Mouse (Mus musculus): ENCODE data around the gene 5330417C22Rik. TPM values are rescaled to one million over a fixed set of nuclear protein-coding genes. Genes with fewer than 3 reads are reported as not detected.

Gene 5330417C22Rik
- polyA plus RNA-seq, 1 experiment from 2014 or later = 9.5 TPM

DNA sequence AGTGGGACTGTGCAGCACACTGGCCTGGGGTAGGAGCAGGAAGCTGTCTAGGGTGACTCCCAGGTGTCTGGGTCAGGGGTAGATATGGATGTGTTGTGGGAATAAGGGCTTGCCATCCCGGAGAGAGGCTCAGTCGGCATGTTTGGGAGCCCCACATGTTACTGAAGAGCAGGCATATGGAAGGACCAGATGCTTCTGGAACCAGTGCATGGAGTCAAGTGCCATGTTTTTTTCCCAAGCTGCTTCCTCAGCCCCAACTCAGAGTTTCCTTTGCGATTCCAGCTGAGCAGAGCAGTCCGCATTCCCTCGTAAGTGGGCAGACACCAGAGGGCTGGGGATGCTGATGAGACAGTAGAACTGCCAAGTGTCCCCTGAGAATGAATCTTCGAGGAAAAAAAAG, 113.3 kb downstream of the 5330417C22Rik start:
- H3K27me3 ChIP-seq (replicated peaks; ENCODE audit: control insufficient read depth, insufficient read depth, low read length) = no peaks in the 10 kb centered on the region
- DNase-seq (ENCODE audit: low spot score) (no peak), ATAC-seq (replicated peaks; ENCODE audit: low FRiP score, low TSS enrichment, low read depth) (no peak)
- H3K27ac ChIP-seq (ENCODE audit: low read depth) = no peak overlapping the region
- H3K4me1 ChIP-seq (replicated peaks; ENCODE audit: control insufficient read depth, insufficient read depth, low read length) = peaks cover 9% of the 10 kb centered on the region
- no peaks in the 10 kb centered on the region for H3K9me3 ChIP-seq (ENCODE audit: control insufficient read depth, low read length)
- 47% methylated on average over 6 of the region's 6 CpGs for WGBS
- H3K9ac ChIP-seq (ENCODE audit: low read length) = no peak overlapping the region
- H3K4me2 ChIP-seq (ENCODE audit: low read length) = no peak overlapping the region
- H3K36me3 ChIP-seq (ENCODE audit: control insufficient read depth, insufficient read depth, low read length) = peaks cover 31% of the 10 kb centered on the region
- H3K4me3 ChIP-seq (ENCODE audit: low read depth, low read length) = no peak overlapping the region

DNA sequence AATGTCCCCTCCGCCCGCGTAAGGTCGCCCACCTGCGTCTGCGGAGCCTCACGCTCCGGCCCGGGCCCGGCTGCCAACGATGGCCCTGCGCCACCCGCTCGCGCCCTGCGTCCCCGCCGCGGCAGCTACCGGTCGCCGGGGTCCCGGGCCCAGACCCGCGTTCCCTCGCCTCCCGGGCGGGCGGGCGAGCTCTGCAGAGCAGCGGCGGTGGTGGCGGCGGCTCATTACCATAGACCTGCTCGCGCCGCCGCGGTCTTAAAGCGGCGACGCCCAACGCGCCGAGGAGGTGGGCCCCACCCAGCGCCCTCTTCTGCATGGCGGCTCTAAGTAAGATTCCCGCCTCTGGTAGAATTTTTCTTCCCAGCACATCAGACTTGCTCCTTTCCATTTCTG, 120.5 kb downstream of the 5330417C22Rik start:
- DNase-seq (ENCODE audit: low spot score) = peak; percentile 88
- Histone ChIP-seq H3K9me3 (ENCODE audit: control insufficient read depth, low read length) (peaks cover 14% of the 10 kb centered on the region; the same call in 1 of the 2 replicates), H3K4me2 (ENCODE audit: low read length) (peak overlapping the region; percentile 98)

DNA sequence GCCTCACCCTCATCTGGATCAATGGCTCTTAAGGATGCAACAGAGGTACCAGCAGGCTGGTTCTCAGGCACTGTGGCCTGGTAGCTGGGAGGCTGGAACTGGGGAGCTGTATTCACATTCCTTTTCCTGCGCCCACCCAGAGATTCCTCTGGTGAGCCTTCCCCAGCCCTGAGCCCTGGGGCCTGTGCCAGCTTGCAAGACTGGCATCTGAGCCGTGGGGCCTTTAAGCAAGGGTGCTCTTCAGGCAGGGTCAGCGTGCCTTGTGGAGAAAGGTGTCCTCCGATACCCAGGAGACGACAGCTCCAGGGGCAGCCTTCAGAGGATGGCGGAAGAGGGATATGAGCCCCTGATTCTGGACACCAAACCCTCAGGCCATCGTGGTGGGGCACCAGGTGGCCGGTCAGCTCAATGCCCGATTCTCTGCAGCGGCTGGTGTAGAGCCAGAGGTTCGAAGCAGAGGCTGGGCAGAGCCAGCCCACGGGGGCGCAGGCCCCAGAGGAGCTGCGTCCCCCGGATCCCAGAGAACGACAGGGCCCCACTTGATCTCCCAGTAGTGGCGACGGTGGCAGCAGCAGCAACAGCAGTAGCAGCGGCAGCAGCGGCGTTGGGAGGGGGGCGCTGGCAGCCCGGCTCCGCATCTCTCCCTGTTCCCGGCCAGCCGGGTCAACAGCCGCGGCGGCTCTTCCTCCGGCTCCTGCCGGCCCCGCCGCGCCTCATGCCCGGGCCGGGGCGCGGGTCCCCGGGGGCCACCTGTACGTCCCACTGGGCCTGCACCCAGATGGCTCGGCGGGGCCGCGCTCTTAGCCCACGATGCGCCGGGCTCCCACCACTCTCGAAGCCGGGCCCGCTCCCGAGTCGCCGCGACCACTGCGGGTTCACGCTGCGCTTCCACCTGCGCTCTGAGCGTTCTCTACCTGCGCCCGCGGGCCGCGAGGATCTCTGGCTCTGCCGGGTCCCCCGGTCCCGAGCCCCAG, 121.2 kb downstream of the 5330417C22Rik start, which contains the start of gene Celsr2:
Gene Celsr2 (minus strand): TSS at position 696 of the 974 bp plus-strand sequence.
- Histone ChIP-seq H3K9me3 (ENCODE audit: control insufficient read depth, low read length) (peaks cover 14% of the 10 kb centered on the region; the same call in 1 of the 2 replicates), H3K27me3 (replicated peaks; ENCODE audit: control insufficient read depth, insufficient read depth, low read length) (peaks cover 9% of the 10 kb centered on the region), H3K4me1 (replicated peaks; ENCODE audit: control insufficient read depth, insufficient read depth, low read length) (peaks cover 7% of the 10 kb centered on the region), H3K36me3 (ENCODE audit: control insufficient read depth, insufficient read depth, low read length) (0 out of 2 replicates have a peak, but pooled peaks cover 12% of the 10 kb centered on the region), H3K9ac (ENCODE audit: low read length) (peak within 1 kb of the TSS; percentile 63), H3K4me3 (ENCODE audit: low read depth, low read length) (peak within 1 kb of the TSS; percentile 58), H3K4me2 (ENCODE audit: low read length) (peak within 1 kb of the TSS; percentile 98), H3K27ac (ENCODE audit: low read depth) (peak within 1 kb of the TSS; percentile 16; the same call in 1 of the 2 replicates)
- ATAC-seq (replicated peaks; ENCODE audit: low FRiP score, low TSS enrichment, low read depth) (peak; percentile 29; the same call in 1 of the 2 replicates), DNase-seq (ENCODE audit: low spot score) (peak; percentile 85)
- 14% methylated on average over 31 of the region's 67 CpGs for WGBS

More for the DNA sequence above, 120.5 kb downstream of the 5330417C22Rik start:
- H3K27me3 ChIP-seq (replicated peaks; ENCODE audit: control insufficient read depth, insufficient read depth, low read length) = peaks cover 9% of the 10 kb centered on the region
- peak overlapping the region; percentile 63 for H3K9ac ChIP-seq (ENCODE audit: low read length)
- peak overlapping the region; percentile 16; the same call in 1 of the 2 replicates for H3K27ac ChIP-seq (ENCODE audit: low read depth)
- ATAC-seq (replicated peaks; ENCODE audit: low FRiP score, low TSS enrichment, low read depth) = peak; percentile 80
- 0 out of 2 replicates have a peak, but pooled peaks cover 12% of the 10 kb centered on the region for H3K36me3 ChIP-seq (ENCODE audit: control insufficient read depth, insufficient read depth, low read length)
- peak overlapping the region; percentile 58 for H3K4me3 ChIP-seq (ENCODE audit: low read depth, low read length)
- under 1% methylated on average over 48 of the region's 48 CpGs for WGBS
- peaks cover 5% of the 10 kb centered on the region for H3K4me1 ChIP-seq (replicated peaks; ENCODE audit: control insufficient read depth, insufficient read depth, low read length)

DNA sequence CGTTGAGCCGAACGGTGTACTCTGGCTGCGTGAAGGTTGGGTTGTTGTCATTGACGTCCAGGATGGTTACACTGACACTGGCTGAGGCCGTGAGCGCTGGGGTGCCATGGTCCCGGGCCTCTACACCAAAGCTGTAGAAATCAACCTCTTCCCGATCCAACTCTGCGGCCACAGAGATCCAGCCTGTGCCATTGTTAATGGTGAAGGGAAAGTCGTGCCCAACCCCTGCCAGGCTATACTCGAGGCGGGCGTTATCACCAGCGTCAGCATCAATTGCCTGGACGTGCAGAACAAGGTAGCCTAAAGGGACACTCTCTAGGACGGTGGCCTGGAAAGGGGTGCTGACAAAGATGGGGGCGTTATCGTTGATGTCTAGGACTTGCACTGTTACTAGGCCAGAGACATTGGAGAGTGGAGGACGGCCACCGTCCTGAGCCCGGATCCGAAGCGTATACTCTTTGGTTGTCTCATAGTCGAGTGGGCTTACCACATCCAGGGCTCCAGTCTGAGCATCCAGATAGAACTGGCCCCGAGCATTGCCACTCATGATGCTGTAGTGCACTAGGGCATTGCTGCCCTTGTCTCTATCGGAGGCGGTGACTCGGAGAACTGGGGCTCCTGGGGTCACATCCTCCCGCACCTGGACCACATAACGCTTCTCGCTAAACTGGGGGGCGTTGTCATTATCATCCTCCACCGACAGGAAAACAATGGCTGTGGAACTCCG, 122.5 kb downstream of the 5330417C22Rik start:
- Histone ChIP-seq H3K4me3 (ENCODE audit: low read depth, low read length) (no peak overlapping the region), H3K9ac (ENCODE audit: low read length) (no peak overlapping the region), H3K27ac (ENCODE audit: low read depth) (no peak overlapping the region), H3K4me1 (replicated peaks; ENCODE audit: control insufficient read depth, insufficient read depth, low read length) (peaks cover 10% of the 10 kb centered on the region), H3K4me2 (ENCODE audit: low read length) (no peak overlapping the region), H3K27me3 (replicated peaks; ENCODE audit: control insufficient read depth, insufficient read depth, low read length) (peaks cover 9% of the 10 kb centered on the region), H3K36me3 (ENCODE audit: control insufficient read depth, insufficient read depth, low read length) (0 out of 2 replicates have a peak, but pooled peaks cover 12% of the 10 kb centered on the region), H3K9me3 (ENCODE audit: control insufficient read depth, low read length) (peaks cover 14% of the 10 kb centered on the region; the same call in 1 of the 2 replicates)
- no peak for DNase-seq (ENCODE audit: low spot score)
- ATAC-seq (replicated peaks; ENCODE audit: low FRiP score, low TSS enrichment, low read depth) = no peak
- WGBS = 97% methylated on average over 35 of the region's 35 CpGs

DNA sequence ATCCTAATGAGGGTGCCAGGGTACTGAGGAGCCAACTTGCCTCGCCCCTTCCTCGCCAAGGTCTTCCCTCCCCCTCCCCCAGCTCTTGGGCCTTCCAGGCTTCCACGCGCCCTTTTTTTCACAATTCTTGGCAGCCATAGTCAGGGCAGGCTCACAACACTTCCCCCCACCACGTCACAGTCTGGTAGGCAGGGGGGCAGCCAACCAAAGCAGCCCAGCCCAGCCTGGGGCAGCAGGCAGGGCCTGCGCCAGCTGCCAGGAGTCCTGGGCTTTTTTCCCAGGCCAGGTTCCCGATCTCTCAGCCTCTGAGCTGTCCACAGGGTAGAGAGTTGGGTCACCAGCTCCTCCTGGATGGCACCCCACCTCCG, 124.6 kb downstream of the 5330417C22Rik start:
- H3K27ac ChIP-seq (ENCODE audit: low read depth) = 0 out of 2 replicates have a peak overlapping the region, but pooled peaks have one; percentile 5

GRCm38 (mm10) chr3:108411026-108411753, 125.1 kb downstream of the 5330417C22Rik start:
- 58% methylated on average over 5 of the region's 5 CpGs for WGBS
- no peak overlapping the region for H3K4me3 ChIP-seq (ENCODE audit: low read depth, low read length)
- peaks cover 10% of the 10 kb centered on the region for H3K4me1 ChIP-seq (replicated peaks; ENCODE audit: control insufficient read depth, insufficient read depth, low read length)
- H3K4me2 ChIP-seq (ENCODE audit: low read length) = no peak overlapping the region
- ATAC-seq (replicated peaks; ENCODE audit: low FRiP score, low TSS enrichment, low read depth) (no peak), DNase-seq (ENCODE audit: low spot score) (no peak)
- H3K27ac ChIP-seq (ENCODE audit: low read depth) = 0 out of 2 replicates have a peak overlapping the region, but pooled peaks have one; percentile 5
- no peak overlapping the region for H3K9ac ChIP-seq (ENCODE audit: low read length)
- 0 out of 2 replicates have a peak, but pooled peaks cover 17% of the 10 kb centered on the region for H3K36me3 ChIP-seq (ENCODE audit: control insufficient read depth, insufficient read depth, low read length)
- H3K9me3 ChIP-seq (ENCODE audit: control insufficient read depth, low read length) = peaks cover 14% of the 10 kb centered on the region; the same call in 1 of the 2 replicates
- H3K27me3 ChIP-seq (replicated peaks; ENCODE audit: control insufficient read depth, insufficient read depth, low read length) = peaks cover under 1% of the 10 kb centered on the region

More for the DNA sequence above, 124.6 kb downstream of the 5330417C22Rik start:
- Histone ChIP-seq H3K9ac (ENCODE audit: low read length) (no peak overlapping the region), H3K27me3 (replicated peaks; ENCODE audit: control insufficient read depth, insufficient read depth, low read length) (peaks cover 6% of the 10 kb centered on the region), H3K4me3 (ENCODE audit: low read depth, low read length) (no peak overlapping the region), H3K4me1 (replicated peaks; ENCODE audit: control insufficient read depth, insufficient read depth, low read length) (peaks cover 10% of the 10 kb centered on the region), H3K36me3 (ENCODE audit: control insufficient read depth, insufficient read depth, low read length) (0 out of 2 replicates have a peak, but pooled peaks cover 12% of the 10 kb centered on the region), H3K9me3 (ENCODE audit: control insufficient read depth, low read length) (peaks cover 14% of the 10 kb centered on the region; the same call in 1 of the 2 replicates), H3K4me2 (ENCODE audit: low read length) (no peak overlapping the region)
- WGBS = 71% methylated on average over 8 of the region's 8 CpGs
- no peak for ATAC-seq (replicated peaks; ENCODE audit: low FRiP score, low TSS enrichment, low read depth)
- no peak for DNase-seq (ENCODE audit: low spot score)

GRCm38 (mm10) chr3:108410359-108410714, 126.0 kb downstream of the 5330417C22Rik start:
- WGBS = 29% methylated on average over 5 of the region's 5 CpGs
- ATAC-seq (replicated peaks; ENCODE audit: low FRiP score, low TSS enrichment, low read depth) (no peak), DNase-seq (ENCODE audit: low spot score) (no peak)
- Histone ChIP-seq H3K4me2 (ENCODE audit: low read length) (no peak overlapping the region), H3K4me3 (ENCODE audit: low read depth, low read length) (no peak overlapping the region), H3K4me1 (replicated peaks; ENCODE audit: control insufficient read depth, insufficient read depth, low read length) (peaks cover 10% of the 10 kb centered on the region), H3K9me3 (ENCODE audit: control insufficient read depth, low read length) (peaks cover 14% of the 10 kb centered on the region; the same call in 1 of the 2 replicates), H3K36me3 (ENCODE audit: control insufficient read depth, insufficient read depth, low read length) (0 out of 2 replicates have a peak, but pooled peaks cover 18% of the 10 kb centered on the region), H3K9ac (ENCODE audit: low read length) (no peak overlapping the region), H3K27me3 (replicated peaks; ENCODE audit: control insufficient read depth, insufficient read depth, low read length) (no peaks in the 10 kb centered on the region), H3K27ac (ENCODE audit: low read depth) (no peak overlapping the region)
